Mouse (Mus musculus) mesoderm, embryonic 11.5 days (tissue): ENCODE results near the gene Ntn5.

ENCODE experiments used
- DNase-seq: peaks from one replicate; pipeline ENCODE4 v3.0.0-alpha.2; 2012; ENCODE audit warnings: low read depth, low spot score

Ntn5 gene

DNA sequence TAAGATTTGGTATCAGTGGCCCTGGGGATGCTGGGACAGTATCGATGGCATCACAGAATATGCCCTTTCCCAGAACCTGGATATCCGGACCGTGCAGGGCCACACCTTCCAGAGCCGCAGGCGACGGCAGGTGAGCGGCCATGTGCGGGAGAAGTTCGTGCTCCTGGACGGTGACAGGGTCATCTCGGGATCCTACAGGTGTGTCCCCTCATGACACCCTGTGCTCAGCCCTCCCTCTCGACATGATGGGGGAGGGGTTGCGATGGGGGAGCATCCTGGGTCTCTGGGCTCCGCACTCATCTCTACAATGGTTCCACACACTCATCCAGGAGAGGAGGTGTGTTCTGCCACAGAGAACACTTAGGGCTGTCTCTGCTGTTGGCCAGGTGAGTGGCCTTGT, 40.0 kb downstream of the Ntn5 start:
- DNase-seq = no peak

DNA sequence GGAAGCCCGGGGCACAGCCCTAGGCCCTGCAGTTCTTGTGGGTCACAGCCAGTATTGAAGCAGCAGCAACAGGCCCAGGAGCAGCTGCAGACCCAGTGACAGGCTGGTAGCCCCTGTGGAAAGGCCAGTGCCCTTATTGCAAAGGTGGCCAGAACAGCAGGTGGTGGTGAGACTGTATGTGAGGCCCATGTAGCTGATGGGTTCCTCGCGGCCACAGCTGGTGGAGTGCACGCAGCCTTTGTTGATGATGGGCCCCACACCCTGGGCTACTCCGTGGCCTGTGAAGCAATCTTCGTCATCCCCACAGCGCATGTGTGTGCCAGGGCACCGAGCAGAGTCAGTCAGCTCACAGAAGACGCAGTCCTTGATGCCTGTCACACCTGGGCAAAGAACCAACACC, 41.3 kb downstream of the Ntn5 start:
- DNase-seq = no peak

DNA sequence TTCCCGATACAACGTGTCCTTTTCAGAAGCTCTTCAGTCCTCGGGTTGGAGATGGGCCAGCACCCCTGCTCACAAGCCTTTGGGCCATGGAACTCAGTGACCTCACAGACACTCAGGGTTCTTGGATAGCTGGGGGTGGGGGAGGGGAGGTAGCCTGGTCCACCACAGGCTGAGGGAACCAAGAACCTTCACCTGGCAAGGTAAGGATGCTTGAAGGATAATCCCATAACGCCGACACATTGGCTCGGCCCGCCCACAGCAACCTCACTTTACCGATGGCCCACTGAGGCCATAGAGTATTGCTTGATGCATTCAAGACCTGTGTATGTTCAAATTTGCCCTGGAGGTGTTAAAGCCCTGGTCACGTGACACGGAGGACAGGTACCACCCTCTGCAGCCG, 41.9 kb downstream of the Ntn5 start, which contains the start of gene Spaca4:
Gene Spaca4, minus strand, starts transcription at position 101 of the 400 bp plus-strand sequence.
- DNase-seq = no peak

DNA sequence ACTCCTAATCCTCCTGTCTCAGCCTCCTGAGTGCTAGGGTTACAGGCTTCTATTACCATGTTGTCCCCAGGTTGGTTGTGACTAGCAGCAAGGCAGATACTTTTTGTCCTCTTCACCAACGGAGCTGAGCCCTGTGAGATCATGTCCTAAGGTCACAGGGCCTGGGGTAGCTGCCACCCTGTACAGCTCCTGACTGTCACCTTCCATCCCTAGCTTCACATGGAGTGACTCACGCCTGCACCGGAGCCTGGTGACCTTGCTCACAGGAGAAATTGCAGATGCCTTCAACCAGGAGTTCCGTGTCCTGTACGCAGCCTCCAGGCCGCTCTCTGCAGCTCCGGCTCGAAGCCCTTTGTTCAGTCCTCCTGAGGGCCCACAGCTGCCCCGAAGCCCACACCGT, 42.6 kb downstream of the Ntn5 start:
- no peak for DNase-seq

- DNase-seq = no peak
Measured at GRCm38 (mm10) chr7:45727625-45728024, 43.8 kb downstream of the Ntn5 start.

DNA sequence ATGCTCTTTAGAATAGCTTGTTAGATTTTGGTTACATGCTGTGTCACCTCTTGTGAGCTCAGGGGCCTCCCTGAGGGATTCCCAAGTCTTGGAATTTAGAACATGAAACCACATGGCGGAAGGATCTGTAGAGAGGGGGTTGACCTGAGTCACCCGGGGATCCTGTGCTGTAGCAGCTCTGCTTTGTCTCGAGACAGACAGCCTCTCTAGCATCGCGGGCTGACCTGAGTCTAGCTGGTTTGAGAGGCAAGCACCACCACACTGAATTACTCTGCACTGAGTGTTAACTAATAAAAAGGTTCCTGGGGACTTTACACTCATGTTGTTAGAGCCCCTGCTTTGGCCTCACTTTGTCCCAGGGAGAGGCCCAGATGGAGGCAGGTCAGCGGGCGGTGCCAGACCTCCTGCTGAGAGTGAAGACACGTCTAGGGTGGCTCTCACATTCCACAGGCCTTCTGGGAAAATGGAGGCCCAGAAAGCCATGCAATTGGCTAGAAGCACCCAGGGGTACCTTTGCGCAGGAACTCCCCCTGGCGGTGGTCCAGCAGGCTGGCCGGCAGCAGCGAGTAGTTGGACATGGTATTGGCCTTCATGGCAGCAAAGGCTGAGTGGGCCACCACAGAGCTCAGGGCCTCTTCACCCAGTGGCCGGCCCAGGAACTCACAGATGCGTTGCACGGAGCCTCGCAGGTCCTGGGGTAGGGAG, 47.1 kb downstream of the Ntn5 start:
- DNase-seq = peak; percentile 80

DNA sequence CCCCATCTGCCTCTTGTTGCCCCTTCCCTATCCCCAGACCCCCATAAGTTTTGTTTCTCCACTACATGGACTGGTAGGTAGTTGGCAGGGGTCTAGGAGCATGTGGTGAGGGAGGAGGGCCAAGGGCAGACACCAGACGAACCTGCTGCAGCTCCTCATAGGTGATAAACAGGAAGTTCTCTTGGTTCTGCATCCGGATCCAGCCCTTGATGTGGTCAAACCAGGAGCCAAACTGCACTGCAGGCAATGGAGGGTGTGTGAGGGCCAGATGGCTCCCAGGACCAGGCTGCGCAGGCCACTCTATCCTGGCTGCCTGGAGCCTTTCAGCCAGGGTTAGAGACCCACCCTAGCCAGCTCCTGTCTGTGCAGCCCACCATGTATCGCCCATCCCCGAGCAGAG, 49.7 kb downstream of the Ntn5 start:
- no peak for DNase-seq

- DNase-seq = peak; percentile 90
Measured at GRCm38 (mm10) chr7:45739162-45739763, 55.4 kb downstream of the Ntn5 start.

DNA sequence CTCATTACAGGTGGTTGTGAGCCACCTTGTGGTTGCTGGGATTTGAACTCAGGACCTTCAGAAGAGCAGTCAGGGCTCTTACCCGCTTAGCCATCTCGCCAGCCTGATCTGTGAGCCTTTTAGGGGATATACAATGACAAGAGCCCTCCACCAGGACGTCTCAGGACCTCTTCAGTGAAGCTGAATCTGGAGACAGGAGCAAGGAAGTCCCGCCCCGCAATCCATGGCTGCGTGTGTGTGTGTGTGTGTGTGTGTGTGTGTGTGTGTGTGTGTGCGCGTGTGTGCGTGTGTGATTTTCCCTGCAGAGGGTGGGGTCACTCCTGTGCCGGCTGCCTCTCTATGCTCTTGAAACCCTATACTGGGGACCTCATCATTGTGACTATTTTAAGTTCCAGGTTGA, 56.0 kb downstream of the Ntn5 start:
- DNase-seq = no peak

DNA sequence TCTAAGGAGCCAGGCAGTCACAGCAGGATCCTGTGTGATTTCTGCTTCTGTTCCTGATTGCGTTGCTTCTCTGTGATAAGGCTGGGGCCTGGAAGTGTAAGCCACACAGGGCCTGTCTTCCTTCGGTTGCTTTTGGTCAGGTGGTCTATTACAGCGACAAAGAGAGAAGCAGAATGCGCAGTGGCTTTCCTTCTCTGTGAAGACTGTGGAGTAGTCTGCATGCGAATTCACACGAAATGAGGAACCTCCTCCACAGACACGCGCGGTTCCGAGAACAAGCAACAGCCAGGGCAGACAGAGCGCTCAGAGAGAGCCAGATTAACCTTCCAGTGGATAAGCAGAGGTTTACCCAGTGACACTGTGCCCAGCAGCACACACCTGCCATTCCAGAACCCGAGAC, 57.5 kb downstream of the Ntn5 start:
- DNase-seq = no peak

DNA sequence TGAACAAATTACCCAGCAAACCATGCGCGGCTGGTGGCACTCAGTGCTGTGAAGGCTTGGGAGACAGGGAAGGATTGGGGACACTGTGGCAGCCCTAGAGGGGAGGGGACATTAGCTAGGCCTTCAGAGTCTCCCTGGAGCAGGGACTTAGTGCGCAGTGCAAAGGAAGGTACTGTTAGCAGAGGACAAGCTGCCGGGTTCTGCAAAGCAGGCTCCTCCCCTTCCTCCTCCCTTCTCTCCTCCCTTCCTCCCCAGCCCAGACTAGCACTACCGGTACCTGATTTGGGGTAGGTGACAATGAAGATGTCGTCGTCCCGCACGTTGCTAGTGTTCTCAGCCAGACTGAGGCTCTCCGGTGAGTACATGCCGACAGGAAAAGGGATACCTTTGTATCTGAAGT, 58.0 kb downstream of the Ntn5 start:
- no peak for DNase-seq

GRCm38 (mm10) chr7:45742338-45742737, 58.5 kb downstream of the Ntn5 start:
- no peak for DNase-seq
